Mouse (Mus musculus) midbrain, embryonic 14.5 days (tissue): ENCODE results near the gene Med13. TPM values are rescaled to one million over a fixed set of nuclear protein-coding genes. Genes with fewer than 3 reads are reported as not detected.

Source experiments
- ATAC-seq: fragments of 200-750 bp; cut with Nextera tagmentation; 2 replicates; pipeline ENCODE4 v1.8.0; 2017; ENCODE audit warnings: moderate number of reproducible peaks, moderate library complexity; ENCODE audit not compliant: low FRiP score, low TSS enrichment
- DNase-seq: peaks from one replicate; pipeline ENCODE4 v3.0.0-alpha.2; 2015
- H3K27ac ChIP-seq: fragments of 300-500 bp; sonication (generic); replicated peaks from 2 replicates; pipeline ENCODE4 v1.5.1; 2014; ENCODE audit warnings: mild to moderate bottlenecking, low read depth, low read length, moderate library complexity
- H3K27me3 ChIP-seq: fragments of 300-500 bp; sonication (generic); 2 replicates; pipeline ENCODE4 v1.6.1; 2014; ENCODE audit warnings: low read length, control low read depth, mixed read lengths; ENCODE audit not compliant: control insufficient read depth, insufficient read depth
- H3K36me3 ChIP-seq: fragments of 300-500 bp; sonication (generic); 2 replicates; pipeline ENCODE4 v1.6.1; 2014; ENCODE audit warnings: low read length, control low read depth; ENCODE audit not compliant: control insufficient read depth, insufficient read depth
- H3K4me1 ChIP-seq: fragments of 300-500 bp; sonication (generic); 2 replicates; pipeline ENCODE4 v1.6.1; 2014; ENCODE audit warnings: mild to moderate bottlenecking, antibody characterized with exemption, low read length, control low read depth; ENCODE audit not compliant: control insufficient read depth, insufficient read depth
- H3K4me2 ChIP-seq: fragments of 300-500 bp; sonication (generic); 2 replicates; pipeline ENCODE4 v1.6.1; 2014; ENCODE audit warnings: mild to moderate bottlenecking, low read length, moderate library complexity
- H3K4me3 ChIP-seq: fragments of 300-500 bp; sonication (generic); replicated peaks from 2 replicates; pipeline ENCODE4 v1.5.1; 2014; ENCODE audit warnings: low read depth, low read length
- H3K9ac ChIP-seq: fragments of 300-500 bp; sonication (generic); replicated peaks from 2 replicates; pipeline ENCODE4 v1.6.1; 2014; ENCODE audit warnings: mild to moderate bottlenecking, low read length, moderate library complexity
- H3K9me3 ChIP-seq: fragments of 300-500 bp; sonication (generic); 2 replicates; pipeline ENCODE4 v1.6.1; 2016; ENCODE audit warnings: low read length, control low read depth, mixed read lengths; ENCODE audit not compliant: control insufficient read depth
- whole genome bisulfite sequencing: fragments of 180-500 bp; shearing (Covaris S2); extraction: QIAGEN DNeasy Blood & Tissue Kit; methylation state at CpG from one replicate; pipeline ENCODE4 v1.1.7; 2014; 5-methylcytosine and 5-hydroxymethylcytosine counted together
- polyA plus RNA-seq: library from polyadenylated mRNA; unstranded; fragments of >200 nt; fragmentation: Nextera tagmentation; extraction: Ambion mirVana; gene quantifications from 2 replicates; pipeline ENCODE4 v1.2.1, GENCODE M21; 2014

Med13 gene
- polyA plus RNA-seq, 1 experiment from 2014 or later = 15.1 TPM

DNA sequence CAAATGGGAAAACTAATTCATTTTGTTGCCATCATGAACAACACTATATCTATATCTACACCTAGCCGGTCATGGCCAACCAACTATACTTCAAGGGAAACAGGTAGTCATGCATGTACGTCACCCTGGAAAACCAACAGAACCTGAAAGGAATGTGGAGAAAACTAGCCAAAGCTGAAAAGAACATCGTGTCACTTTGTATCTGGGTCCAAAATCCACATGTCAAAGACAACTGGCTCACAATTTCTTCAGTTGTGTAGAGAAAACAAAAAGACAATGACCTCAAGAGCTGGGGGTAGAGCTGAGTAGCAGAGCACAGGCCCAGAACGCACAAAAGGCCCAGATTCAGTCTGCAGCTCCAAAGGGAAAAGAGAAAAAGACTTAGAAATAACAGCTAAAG, 131.6 kb downstream of the Med13 start:
- DNase-seq (no peak), ATAC-seq (no peak)
- H3K4me2 ChIP-seq = no peak overlapping the region
- H3K4me3 ChIP-seq = no peak overlapping the region
- no peaks in the 10 kb centered on the region for H3K4me1 ChIP-seq
- no peak overlapping the region for H3K9ac ChIP-seq
- no peaks in the 10 kb centered on the region for H3K27me3 ChIP-seq
- H3K27ac ChIP-seq = no peak overlapping the region
- no peaks in the 10 kb centered on the region for H3K9me3 ChIP-seq
- peaks cover 73% of the 10 kb centered on the region for H3K36me3 ChIP-seq
- WGBS = 84% methylated on average over 4 of the region's 4 CpGs

Other genes with a start within 250 kb of the Med13 start
- 0.90 and 1.8 TPM in 2 replicates for gene Brip1, start 156.4 kb downstream of the Med13 start, polyA plus RNA-seq
- 15.5 and 25.6 TPM in 2 replicates for gene Ints2, start 100.0 kb downstream of the Med13 start, polyA plus RNA-seq
- gene Rnft1, start 127.1 kb upstream of the Med13 start, polyA plus RNA-seq = 12.1 and 14.1 TPM in 2 replicates
- 44.4 and 47.8 TPM in 2 replicates for gene Rps6kb1, start 187.2 kb upstream of the Med13 start, polyA plus RNA-seq
- gene Tubd1, start 187.4 kb upstream of the Med13 start, polyA plus RNA-seq = 4.7 and 6.1 TPM in 2 replicates